Mouse (Mus musculus): ENCODE measurements around the gene Bod1.

- TF ChIP-seq CTCF (IDR thresholded peaks at IDR 0.05; ENCODE audit: low read depth) (no peak), EP300 (optimal IDR thresholded peaks at IDR 0.05) (no peak)
Observed at GRCm38 (mm10) chr11:31657806-31658175, 13.9 kb downstream of the Bod1 start.
